In genomic region chr3:85722581-85722980, GRCm38 (mm10) we compare ENCODE assay signal across 29 mouse cellular contexts.
DNase-seq lines count a peak whose midpoint lies in the region; ATAC-seq lines count a peak whose summit lies in the region.
"Had no signal": no experiment of that assay in that cellular context is flagged by ENCODE, and none has a peak within 500 bp of the region (broad histone marks: within the 10 kb centered on the region; RNA-seq: fewer than 3 reads in every experiment).

No protein-coding gene starts in this region.

- no peaks in the 10 kb centered on the region for H3K4me1 ChIP-seq in heart, embryonic 10.5 days
- H3K4me1 ChIP-seq: embryonic facial prominence, embryonic 13.5 days; hindbrain, embryonic 12.5 days; intestine, embryonic 15.5 days; limb, embryonic 13.5 days; neural tube, embryonic 12.5 days had no signal

- no peak overlapping the region for H3K27ac ChIP-seq in heart, embryonic 10.5 days
- H3K27ac ChIP-seq: embryonic facial prominence, embryonic 13.5 days; hindbrain, embryonic 12.5 days; hindbrain, postnatal 0 days; intestine, embryonic 15.5 days; layer of hippocampus, adult 2 months; limb, embryonic 13.5 days; liver, embryonic 12.5 days; neural tube, embryonic 12.5 days; stomach, postnatal 0 days had no signal

- H3K9me3 ChIP-seq in heart, embryonic 10.5 days = no peaks in the 10 kb centered on the region
- H3K9me3 ChIP-seq: embryonic facial prominence, embryonic 13.5 days; hindbrain, embryonic 12.5 days; intestine, embryonic 15.5 days; limb, embryonic 13.5 days; liver, embryonic 12.5 days; neural tube, embryonic 12.5 days had no signal

- H3K27me3 ChIP-seq in heart, embryonic 10.5 days (ENCODE audit: insufficient read depth, poor library complexity, severe bottlenecking) = no peaks in the 10 kb centered on the region
- H3K27me3 ChIP-seq: embryonic facial prominence, embryonic 13.5 days; hindbrain, embryonic 12.5 days; intestine, embryonic 15.5 days; limb, embryonic 13.5 days; liver, embryonic 12.5 days; neural tube, embryonic 12.5 days; Patski had no signal

- no peaks in the 10 kb centered on the region for H3K36me3 ChIP-seq in heart, embryonic 10.5 days
- H3K36me3 ChIP-seq: embryonic facial prominence, embryonic 13.5 days; hindbrain, embryonic 12.5 days; intestine, embryonic 15.5 days; limb, embryonic 13.5 days; liver, embryonic 12.5 days; neural tube, embryonic 12.5 days had no signal

- H3K4me3 ChIP-seq in heart, embryonic 10.5 days = no peak overlapping the region
- H3K4me3 ChIP-seq: embryonic facial prominence, embryonic 13.5 days; erythroblast, embryonic 14.5 days; hindbrain, embryonic 12.5 days; intestine, embryonic 15.5 days; layer of hippocampus, adult 2 months; limb, embryonic 13.5 days; liver, embryonic 12.5 days; neural tube, embryonic 12.5 days had no signal

- WGBS in heart, embryonic 10.5 days = 86% methylated on average over 6 of the region's 6 CpGs

- ATAC-seq in cerebellum, adult (ENCODE audit: insufficient number of reproducible peaks, low FRiP score, low TSS enrichment) = no peak
- ATAC-seq: forebrain, embryonic 16.5 days; hindbrain, postnatal 0 days; intestine, embryonic 15.5 days; liver, embryonic 12.5 days; midbrain, embryonic 16.5 days; Patski had no signal

- peak; percentile 50 to 72 for DNase-seq in adrenal gland, adult (ENCODE audit: inconsistent age in 2 of 2, low spot score in 1 of 2)
- no peak for DNase-seq in adrenal gland, adult 18-20 months (ENCODE audit: low spot score in 2 of 2)
- DNase-seq in heart, embryonic 10.5 days (ENCODE audit: low spot score) = peak; percentile 55
- DNase-seq in heart, postnatal 4 days = no peak
- DNase-seq in 416B (ENCODE audit: low read depth) = peak; percentile 5
- DNase-seq in adrenal gland, postnatal 25 days = peak; percentile 8
- DNase-seq in thymus, postnatal 0 days (ENCODE audit: low spot score) = no peak
- DNase-seq: cerebellum, adult 8-10 months; embryo, embryonic 11 days; heart, postnatal 14 days; kidney, adult 2 months; kidney, postnatal 36 days; lung, adult 18-20 months; right cerebral cortex, postnatal 4 days; thymus, adult 2 months had no signal

Comparison
In these comparisons a context has a peak if more than half of its experiments do, and no peak if none do; other contexts are left out.
1. DNase-seq: peak in adrenal gland, adult (2 of 2), heart, embryonic 10.5 days (single experiment), 416B (single experiment) and adrenal gland, postnatal 25 days (single experiment); none in adrenal gland, adult 18-20 months (0 of 2), heart, postnatal 4 days (single experiment) and thymus, postnatal 0 days (single experiment).